Mouse (Mus musculus) CH12.LX (cell line): Measurements from ENCODE around the gene Fam19a2.

ENCODE experiments used
- CTCF ChIP-seq, 2 experiments: IDR thresholded peaks in 1 of 2; conservative IDR thresholded peaks in 1 of 2; 2 replicates each; pipeline ENCODE4 v1.5.1; 2011 to 2012; ENCODE audit warnings: low read depth in 2 of 2, low read length in 2 of 2, improper control_type of control experiment in 1 of 2, inconsistent platforms in 1 of 2, mild to moderate bottlenecking in 1 of 2, moderate library complexity in 1 of 2
- EP300 ChIP-seq: IDR thresholded peaks from 2 replicates; pipeline ENCODE4 v1.6.1; 2011; ENCODE audit warnings: low read length, improper control_type of control experiment
- GABPA ChIP-seq: IDR thresholded peaks from 2 replicates; pipeline ENCODE4 v1.6.1; 2012; ENCODE audit warnings: low read depth, low read length, improper control_type of control experiment, inconsistent platforms; ENCODE audit not compliant: insufficient replicate concordance
- MAFK ChIP-seq: IDR thresholded peaks from 2 replicates; pipeline ENCODE4 v1.6.1; 2011; ENCODE audit warnings: low read length, improper control_type of control experiment; ENCODE audit not compliant: insufficient replicate concordance
- POLR2AphosphoS2 ChIP-seq: IDR thresholded peaks from 2 replicates; pipeline ENCODE4 v1.6.1; 2011; ENCODE audit warnings: low read depth, low read length, improper control_type of control experiment
- USF1 ChIP-seq: IDR thresholded peaks from 2 replicates; pipeline ENCODE4 v1.6.1; 2014; ENCODE audit warnings: low read depth, mild to moderate bottlenecking, inconsistent platforms, low read length, improper control_type of control experiment
- ZKSCAN1 ChIP-seq: IDR thresholded peaks from 2 replicates; pipeline ENCODE4 v1.6.1; 2012; ENCODE audit warnings: low read depth, inconsistent platforms, low read length, improper control_type of control experiment, borderline replicate concordance

DNA sequence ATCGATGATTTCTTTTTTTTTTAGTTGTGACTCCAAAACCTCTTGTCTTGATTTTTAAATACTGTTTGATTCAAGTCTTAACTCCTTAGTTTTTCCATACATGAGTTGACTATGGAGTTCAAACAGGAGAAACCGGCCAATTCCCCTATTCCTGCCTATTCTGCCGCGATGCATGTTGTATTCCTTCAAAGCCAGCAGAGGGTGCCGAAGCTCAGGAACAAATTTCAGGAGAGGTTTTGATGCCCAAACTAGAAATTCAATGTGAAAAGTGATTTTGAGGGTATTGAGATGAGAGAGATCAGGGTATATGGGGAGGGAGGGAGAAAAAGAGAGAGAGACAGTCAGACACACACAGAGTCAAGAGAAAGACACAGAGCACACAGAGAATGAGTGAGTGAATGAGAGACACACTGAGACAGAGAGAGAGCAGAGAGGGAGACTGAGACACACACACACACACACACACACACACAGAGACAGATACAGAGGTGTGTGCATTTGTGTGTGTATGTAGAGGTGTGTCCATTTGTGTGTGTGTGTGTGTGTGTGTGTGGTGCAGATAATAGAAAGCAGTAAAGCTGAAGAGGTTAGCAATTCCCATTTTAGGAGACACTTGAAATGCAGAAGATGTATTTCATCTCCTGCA is 78.9 kb downstream of the Fam19a2 start:
- TF ChIP-seq CTCF (conservative IDR thresholded peaks at IDR 0.05 in 1 of 2, IDR thresholded peaks at IDR 0.05 in 1 of 2; ENCODE audit: low read depth in 2 of 2, low read length in 2 of 2) (no peak), ZKSCAN1 (no peak), POLR2AphosphoS2 (no peak), MAFK (no peak), EP300 (no peak), USF1 (no peak), GABPA (no peak)
